Mouse (Mus musculus) heart, embryonic 13.5 days (tissue): Measurements from ENCODE around the gene Kif6. TPM values are rescaled to one million over a fixed set of nuclear protein-coding genes. Genes with fewer than 3 reads are reported as not detected.

Experiments used
- ATAC-seq: fragments of 200-750 bp; cut with Nextera tagmentation; 2 replicates; pipeline ENCODE4 v1.8.0; 2017; ENCODE audit warnings: moderate TSS enrichment; ENCODE audit not compliant: insufficient number of reproducible peaks, low FRiP score, low TSS enrichment; ENCODE audit errors: extremely low read depth
- H3K27ac ChIP-seq: fragments of 300-500 bp; sonication (generic); replicated peaks from 2 replicates; pipeline ENCODE4 v1.5.1; 2015; ENCODE audit warnings: moderate library complexity, mild to moderate bottlenecking, inconsistent platforms
- H3K27me3 ChIP-seq: fragments of 300-500 bp; sonication (generic); replicated peaks from 2 replicates; pipeline ENCODE4 v1.6.1; 2015; ENCODE audit warnings: mild to moderate bottlenecking, inconsistent platforms
- H3K36me3 ChIP-seq: fragments of 300-500 bp; sonication (generic); 2 replicates; pipeline ENCODE4 v1.6.1; 2015; ENCODE audit warnings: mild to moderate bottlenecking, inconsistent platforms
- H3K4me1 ChIP-seq: fragments of 300-500 bp; sonication (generic); 2 replicates; pipeline ENCODE4 v1.6.1; 2015; ENCODE audit warnings: inconsistent platforms
- H3K4me2 ChIP-seq: fragments of 300-500 bp; sonication (generic); 2 replicates; pipeline ENCODE4 v1.6.1; 2015; ENCODE audit warnings: inconsistent platforms, mild to moderate bottlenecking, moderate library complexity
- H3K4me3 ChIP-seq: fragments of 300-500 bp; sonication (generic); 2 replicates; pipeline ENCODE4 v1.5.1; 2015; ENCODE audit warnings: moderate library complexity, mild to moderate bottlenecking, inconsistent platforms
- H3K9ac ChIP-seq: fragments of 300-500 bp; sonication (generic); 2 replicates; pipeline ENCODE4 v1.6.1; 2015; ENCODE audit warnings: inconsistent platforms, mild to moderate bottlenecking, moderate library complexity
- H3K9me3 ChIP-seq: fragments of 300-500 bp; sonication (generic); 2 replicates; pipeline ENCODE4 v1.6.1; 2016; ENCODE audit warnings: inconsistent platforms
- WGBS: fragments of 180-500 bp; shearing (Covaris S2); methylation state at CpG from one replicate; pipeline ENCODE4 v1.1.7; 2015; ENCODE audit warnings: mixed read lengths; 5-methylcytosine and 5-hydroxymethylcytosine counted together
- polyA plus RNA-seq: library from polyadenylated mRNA; unstranded; fragments of >200 nt; fragmentation: Nextera tagmentation; extraction: Ambion mirVana; gene quantifications from 2 replicates; pipeline ENCODE4 v1.2.1, GENCODE M21; 2015

Gene Kif6
- polyA plus RNA-seq, 1 experiment from 2014 or later: 1.2 TPM

DNA sequence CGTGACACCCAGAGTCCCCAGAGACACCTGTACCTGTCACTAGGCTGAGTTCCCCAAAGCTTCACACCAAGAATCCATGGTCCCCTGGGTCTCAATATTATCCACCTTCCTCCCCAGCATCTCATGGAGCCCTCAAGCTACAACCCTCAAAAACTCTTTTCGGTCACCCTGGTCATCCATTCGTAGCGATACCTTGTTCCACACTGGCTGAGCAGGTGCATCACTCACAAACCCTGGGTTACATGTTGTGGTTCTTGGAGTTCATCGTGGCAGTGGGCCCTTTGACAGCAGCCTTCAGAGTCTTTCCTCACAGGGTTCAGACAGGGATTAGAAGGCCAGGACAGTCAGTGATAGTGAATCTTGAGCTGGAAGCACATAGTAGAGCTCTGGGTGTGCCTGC is 176.6 kb downstream of the Kif6 start:
- WGBS: 87% methylated on average over 5 of the region's 5 CpGs

DNA sequence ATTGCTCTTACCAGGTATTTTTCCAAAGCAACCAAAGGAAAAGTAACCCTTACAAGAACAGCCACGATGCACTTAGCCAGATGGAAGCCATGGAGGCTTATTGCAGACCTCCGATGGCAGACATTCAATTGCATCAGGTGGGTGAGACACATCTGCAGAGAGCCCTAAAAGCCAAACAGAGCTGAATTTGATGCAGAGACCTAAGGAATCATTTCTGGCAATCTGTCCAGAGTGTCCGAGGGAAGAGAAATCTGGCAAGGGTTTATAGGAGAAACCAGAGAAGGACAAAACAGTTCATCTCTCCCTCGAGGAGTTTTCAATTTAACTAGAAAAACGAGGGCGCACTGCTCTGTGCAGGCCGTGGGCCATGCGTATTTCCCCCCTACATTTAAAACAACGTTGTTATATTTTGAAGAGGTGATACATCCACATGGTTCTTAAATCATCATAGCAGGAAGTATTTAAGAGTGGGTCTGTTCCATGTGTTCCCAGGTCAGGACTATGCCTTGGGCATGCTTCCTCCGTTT is 177.3 kb downstream of the Kif6 start:
- no peak overlapping the region for H3K27ac ChIP-seq
- H3K4me2 ChIP-seq: no peak overlapping the region
- WGBS: 82% methylated on average over 10 of the region's 10 CpGs

More for the DNA sequence above, 176.6 kb downstream of the Kif6 start:
- H3K36me3 ChIP-seq: no peaks in the 10 kb centered on the region
- no peak overlapping the region for H3K9ac ChIP-seq
- no peak for ATAC-seq
- H3K4me3 ChIP-seq: no peak overlapping the region
- H3K9me3 ChIP-seq: no peaks in the 10 kb centered on the region
- no peak overlapping the region for H3K4me2 ChIP-seq
- H3K4me1 ChIP-seq: no peaks in the 10 kb centered on the region
- no peak overlapping the region for H3K27ac ChIP-seq
- no peaks in the 10 kb centered on the region for H3K27me3 ChIP-seq

DNA sequence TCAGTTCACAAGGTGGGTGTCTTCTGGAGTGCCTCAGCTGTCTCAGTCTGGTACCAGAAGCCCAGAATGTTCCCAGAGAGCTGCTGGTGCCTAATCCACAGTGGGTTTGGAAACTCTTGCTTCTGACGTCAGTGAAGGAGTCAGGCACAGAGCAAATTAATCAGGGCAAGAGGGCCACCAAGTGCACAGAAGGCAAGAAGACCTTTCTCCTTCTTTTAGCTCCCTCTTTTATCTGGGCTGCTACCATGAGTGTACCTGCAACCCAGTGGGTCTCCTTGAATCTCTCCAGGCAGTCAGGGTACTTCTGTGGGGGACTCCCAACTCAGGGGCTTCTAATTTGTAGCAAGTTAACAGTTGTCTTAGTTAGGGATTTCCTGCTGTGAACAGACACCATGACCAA is 178.0 kb downstream of the Kif6 start:
- Histone ChIP-seq H3K4me2 (no peak overlapping the region), H3K9ac (no peak overlapping the region), H3K36me3 (no peaks in the 10 kb centered on the region), H3K4me3 (no peak overlapping the region), H3K27ac (no peak overlapping the region), H3K9me3 (no peaks in the 10 kb centered on the region), H3K4me1 (no peaks in the 10 kb centered on the region), H3K27me3 (no peaks in the 10 kb centered on the region)
- ATAC-seq: no peak
- WGBS: 71% methylated on average over 1 of the region's 1 CpGs

More for the DNA sequence above, 177.3 kb downstream of the Kif6 start:
- Histone ChIP-seq H3K27me3 (no peaks in the 10 kb centered on the region), H3K9me3 (no peaks in the 10 kb centered on the region), H3K9ac (no peak overlapping the region), H3K36me3 (no peaks in the 10 kb centered on the region), H3K4me1 (no peaks in the 10 kb centered on the region), H3K4me3 (no peak overlapping the region)
- no peak for ATAC-seq

DNA sequence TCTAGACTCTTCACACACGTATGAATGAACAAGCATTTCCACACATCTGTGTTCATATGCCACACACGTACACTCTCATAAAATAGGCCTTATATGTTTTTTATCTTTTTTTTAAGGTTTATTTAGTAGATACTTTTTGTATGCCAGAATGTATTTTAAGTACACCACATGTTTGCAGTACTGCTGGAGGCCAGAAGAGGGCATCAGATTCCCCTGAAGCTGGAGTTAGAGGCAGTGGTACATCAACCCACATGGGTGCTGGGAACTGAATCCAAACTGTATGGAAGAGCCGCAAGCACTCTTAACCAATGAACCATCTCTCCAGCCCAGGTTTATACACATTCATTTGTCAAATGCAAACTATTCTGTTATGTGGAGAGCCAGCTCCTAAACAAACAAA is 179.0 kb downstream of the Kif6 start:
- H3K9me3 ChIP-seq: no peaks in the 10 kb centered on the region
- no peaks in the 10 kb centered on the region for H3K4me1 ChIP-seq
- H3K27ac ChIP-seq: no peak overlapping the region
- no peak overlapping the region for H3K4me3 ChIP-seq
- no peaks in the 10 kb centered on the region for H3K27me3 ChIP-seq
- H3K4me2 ChIP-seq: no peak overlapping the region
- H3K9ac ChIP-seq: no peak overlapping the region
- WGBS: 86% methylated on average over 3 of the region's 3 CpGs
- H3K36me3 ChIP-seq: no peaks in the 10 kb centered on the region
- ATAC-seq: no peak

DNA sequence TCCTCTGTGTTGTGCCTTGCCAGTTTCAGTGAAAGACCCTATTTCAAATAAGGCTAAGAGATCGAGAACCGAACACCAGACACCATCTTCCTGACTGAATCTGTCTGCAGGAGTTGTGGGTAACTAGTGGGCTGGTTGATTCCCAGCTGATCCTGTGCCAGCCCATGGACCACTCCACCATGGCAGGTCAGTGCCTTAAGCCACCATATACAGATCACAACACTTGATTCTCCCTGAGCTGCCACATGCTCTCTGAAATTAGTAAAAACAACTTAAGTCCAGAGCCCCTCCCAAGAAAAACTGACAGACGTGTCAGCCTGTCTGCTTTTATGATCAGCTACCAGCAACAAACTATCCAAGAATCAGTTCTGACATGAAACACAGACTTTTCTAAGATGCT is 180.3 kb downstream of the Kif6 start:
- no peaks in the 10 kb centered on the region for H3K27me3 ChIP-seq
- no peak overlapping the region for H3K27ac ChIP-seq
- WGBS: 78% methylated on average over 3 of the region's 3 CpGs
- H3K4me3 ChIP-seq: no peak overlapping the region
- no peaks in the 10 kb centered on the region for H3K36me3 ChIP-seq
- no peaks in the 10 kb centered on the region for H3K4me1 ChIP-seq
- no peak for ATAC-seq
- H3K9me3 ChIP-seq: no peaks in the 10 kb centered on the region
- no peak overlapping the region for H3K9ac ChIP-seq
- no peak overlapping the region for H3K4me2 ChIP-seq

DNA sequence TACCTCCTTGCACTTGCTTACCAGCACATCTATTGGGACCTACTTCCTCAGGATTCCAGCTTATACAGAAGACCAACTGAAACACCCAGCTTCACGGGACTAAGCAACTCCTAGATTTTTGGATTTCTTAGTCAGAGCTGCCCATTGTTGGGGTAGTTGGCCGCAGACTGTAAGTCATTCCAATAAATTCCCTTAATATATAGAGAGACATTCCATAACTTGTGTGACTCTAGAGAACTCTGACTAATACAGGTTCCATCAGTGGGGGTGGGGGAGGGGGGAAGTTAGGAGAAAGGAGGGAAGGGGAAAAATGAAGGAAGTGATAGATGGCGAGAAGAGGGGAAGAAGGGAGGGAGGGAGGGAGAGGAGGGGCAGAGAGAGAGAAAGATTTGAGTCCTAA is 181.2 kb downstream of the Kif6 start:
- H3K27me3 ChIP-seq: no peaks in the 10 kb centered on the region
- 76% methylated on average over 3 of the region's 3 CpGs for WGBS
- ATAC-seq: no peak
- no peaks in the 10 kb centered on the region for H3K36me3 ChIP-seq
- no peak overlapping the region for H3K4me2 ChIP-seq
- no peak overlapping the region for H3K27ac ChIP-seq
- H3K4me1 ChIP-seq: no peaks in the 10 kb centered on the region
- H3K9ac ChIP-seq: no peak overlapping the region
- H3K4me3 ChIP-seq: no peak overlapping the region
- no peaks in the 10 kb centered on the region for H3K9me3 ChIP-seq

DNA sequence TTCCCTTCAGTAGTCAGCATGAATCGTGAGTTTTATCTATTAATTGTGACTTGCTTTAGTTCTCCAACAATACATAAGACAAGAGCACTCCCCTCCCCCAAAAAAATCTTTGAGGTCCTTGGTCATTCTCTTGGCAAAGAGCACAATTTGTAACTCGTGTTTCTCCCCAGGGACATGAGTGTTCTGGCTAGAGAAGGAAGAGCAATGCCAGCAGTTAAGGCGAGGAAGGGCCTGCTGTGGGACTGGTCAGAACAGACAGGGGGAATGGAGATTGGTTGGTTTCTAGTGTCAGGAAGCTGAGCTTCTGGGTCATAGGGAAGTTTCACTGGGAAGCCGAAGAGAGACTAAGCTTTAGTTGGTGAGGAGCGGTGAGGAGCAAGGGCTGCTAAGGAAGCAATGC is 184.2 kb downstream of the Kif6 start:
- Histone ChIP-seq H3K9me3 (peaks cover 4% of the 10 kb centered on the region; the same call in 1 of the 2 replicates), H3K36me3 (no peaks in the 10 kb centered on the region), H3K4me2 (no peak overlapping the region), H3K27me3 (no peaks in the 10 kb centered on the region), H3K27ac (no peak overlapping the region), H3K4me1 (no peaks in the 10 kb centered on the region), H3K9ac (no peak overlapping the region), H3K4me3 (no peak overlapping the region)
- no peak for ATAC-seq
- 62% methylated on average over 5 of the region's 5 CpGs for WGBS

DNA sequence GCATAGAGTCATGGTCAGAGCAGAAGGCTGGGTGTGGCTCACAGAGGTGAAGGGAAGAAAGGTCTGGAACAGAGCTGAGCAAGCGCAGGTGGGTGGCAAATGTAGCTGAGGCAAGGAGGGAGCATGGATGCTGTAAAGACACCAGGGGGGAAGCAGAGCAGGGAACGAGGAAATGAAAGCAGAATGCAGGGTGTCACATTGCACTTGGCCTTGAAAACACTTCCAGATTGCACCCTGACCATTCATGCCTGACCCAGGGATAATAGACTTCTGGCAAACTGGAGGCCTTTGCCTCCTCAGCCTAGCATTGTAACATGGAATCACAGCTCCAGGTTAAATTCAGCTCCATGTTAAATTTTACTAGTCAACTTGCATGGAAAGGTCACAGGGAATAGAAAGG is 185.2 kb downstream of the Kif6 start:
- no peak overlapping the region for H3K9ac ChIP-seq
- H3K9me3 ChIP-seq: peaks cover 6% of the 10 kb centered on the region; the same call in 1 of the 2 replicates
- no peaks in the 10 kb centered on the region for H3K4me1 ChIP-seq
- H3K4me3 ChIP-seq: no peak overlapping the region
- H3K27ac ChIP-seq: no peak overlapping the region
- H3K36me3 ChIP-seq: no peaks in the 10 kb centered on the region
- no peaks in the 10 kb centered on the region for H3K27me3 ChIP-seq
- ATAC-seq: no peak
- WGBS: 65% methylated on average over 2 of the region's 2 CpGs
- no peak overlapping the region for H3K4me2 ChIP-seq

DNA sequence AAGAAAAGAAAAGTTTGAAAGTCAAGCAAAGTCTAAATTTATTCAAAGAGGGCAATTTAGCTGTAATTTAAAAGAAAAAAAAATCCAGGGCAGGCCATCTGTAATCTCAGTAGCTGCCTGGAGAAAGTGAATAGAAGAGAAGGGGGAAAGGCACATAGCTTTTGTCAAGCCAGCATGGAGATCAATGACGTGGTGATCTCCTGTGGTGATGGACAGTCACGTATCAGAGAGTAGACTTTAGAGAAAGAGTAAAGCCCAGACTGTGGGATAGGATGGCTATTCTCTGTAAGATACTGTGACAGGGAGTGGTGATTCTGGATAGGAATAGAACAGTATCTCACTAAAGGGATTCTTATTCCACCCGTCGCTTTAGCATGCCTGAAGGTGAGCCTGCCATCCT is 192.5 kb downstream of the Kif6 start:
- H3K27ac ChIP-seq: no peak overlapping the region
- no peak for ATAC-seq
- H3K4me2 ChIP-seq: no peak overlapping the region
- no peaks in the 10 kb centered on the region for H3K36me3 ChIP-seq
- 71% methylated on average over 4 of the region's 4 CpGs for WGBS
- no peak overlapping the region for H3K4me3 ChIP-seq
- H3K9me3 ChIP-seq: peaks cover 6% of the 10 kb centered on the region; the same call in 1 of the 2 replicates
- no peaks in the 10 kb centered on the region for H3K4me1 ChIP-seq
- no peak overlapping the region for H3K9ac ChIP-seq
- H3K27me3 ChIP-seq: no peaks in the 10 kb centered on the region; the same call in 1 of the 2 replicates

DNA sequence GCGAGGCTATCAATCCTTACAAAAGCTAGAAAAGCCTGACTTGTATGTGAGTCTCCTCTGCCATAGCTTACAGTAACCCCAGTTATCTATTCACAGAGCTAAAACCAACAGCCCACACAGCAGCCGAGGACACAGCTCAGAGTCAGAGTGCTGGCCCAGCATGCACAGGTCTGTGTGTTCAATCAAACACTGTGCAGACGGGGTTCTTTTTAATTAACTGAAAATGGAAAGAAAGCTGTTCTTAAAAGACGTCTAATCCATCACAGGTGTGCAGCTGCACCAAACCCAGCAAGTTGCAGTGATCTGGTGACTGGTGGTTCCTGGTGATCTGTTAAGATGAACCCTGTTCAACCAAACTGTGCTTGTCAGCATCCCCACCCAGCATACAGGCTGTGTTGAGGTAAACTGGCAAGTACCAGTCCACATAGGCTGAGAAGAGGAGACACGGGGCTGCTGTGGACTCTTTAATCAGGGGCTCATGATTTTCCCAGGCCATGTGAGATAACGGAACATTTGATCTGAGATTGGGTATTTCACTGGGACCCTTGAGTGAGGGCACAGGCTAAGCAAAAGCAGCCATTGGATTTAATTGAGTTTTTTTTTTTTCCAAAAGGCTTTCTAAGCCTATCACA is 193.9 kb downstream of the Kif6 start:
- Histone ChIP-seq H3K4me3 (no peak overlapping the region), H3K27ac (no peak overlapping the region), H3K27me3 (no peaks in the 10 kb centered on the region; the same call in 1 of the 2 replicates), H3K9ac (no peak overlapping the region), H3K4me1 (no peaks in the 10 kb centered on the region), H3K9me3 (0 out of 2 replicates have a peak, but pooled peaks cover 6% of the 10 kb centered on the region), H3K4me2 (no peak overlapping the region), H3K36me3 (no peaks in the 10 kb centered on the region)
- 66% methylated on average over 6 of the region's 6 CpGs for WGBS
- ATAC-seq: no peak

DNA sequence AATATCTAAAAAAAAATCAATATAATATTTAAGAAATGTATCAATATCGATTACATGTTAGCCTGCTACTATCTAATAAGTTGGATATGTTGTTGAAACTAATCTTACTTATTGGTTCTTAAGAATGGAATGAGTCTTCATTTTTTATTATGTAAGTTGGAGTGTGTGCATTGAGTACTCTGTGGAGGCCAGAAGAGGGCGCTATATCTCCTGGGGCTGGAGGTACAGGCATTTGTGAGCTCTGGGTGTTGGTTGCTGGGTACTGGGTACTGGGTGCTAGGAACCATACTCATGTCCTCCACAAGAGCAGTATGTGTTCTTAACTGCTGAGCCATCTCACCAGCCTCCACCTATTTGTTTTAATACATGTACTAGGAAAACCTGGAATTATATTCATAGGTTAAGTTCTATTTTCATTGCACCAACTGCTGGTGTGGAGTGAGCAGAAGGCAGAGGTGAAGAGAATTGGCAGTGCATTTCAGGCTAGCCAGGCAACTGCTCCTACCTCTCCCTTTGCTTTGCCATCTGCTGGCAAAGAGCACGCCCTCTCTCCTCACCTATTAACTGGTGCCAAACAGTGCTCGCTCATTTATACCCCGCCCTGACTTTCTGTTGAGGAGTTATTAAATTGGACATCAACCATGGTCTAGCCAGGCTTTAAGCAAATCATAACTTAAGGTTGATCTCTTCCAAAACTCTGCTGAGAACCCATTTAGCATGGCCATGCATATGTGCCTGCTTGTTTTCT is 199.1 kb downstream of the Kif6 start:
- ATAC-seq: no peak
- Histone ChIP-seq H3K36me3 (no peaks in the 10 kb centered on the region), H3K9ac (no peak overlapping the region), H3K4me3 (no peak overlapping the region), H3K9me3 (no peaks in the 10 kb centered on the region), H3K4me2 (no peak overlapping the region), H3K27ac (no peak overlapping the region), H3K27me3 (no peaks in the 10 kb centered on the region; the same call in 1 of the 2 replicates), H3K4me1 (peaks cover 7% of the 10 kb centered on the region)
- WGBS: 84% methylated on average over 5 of the region's 5 CpGs
